Mouse (Mus musculus) splenic B cell, adult 2 months (primary cell): ENCODE data around the gene Fkbp7.

ENCODE experiments used
- DNase-seq: peaks from one replicate; pipeline ENCODE4 v3.0.0-alpha.2; 2011; ENCODE audit warnings: low read depth, low spot score
- H3K27me3 ChIP-seq: 2 replicates; pipeline ENCODE4 v1.6.1; 2012; ENCODE audit warnings: mild to moderate bottlenecking, low read length, moderate library complexity, mixed read lengths; ENCODE audit not compliant: control insufficient read depth, poor library complexity, insufficient read depth, severe bottlenecking
- H3K36me3 ChIP-seq: 2 replicates; pipeline ENCODE4 v1.6.1; 2012; ENCODE audit warnings: mild to moderate bottlenecking, low read length, moderate library complexity, mixed read lengths; ENCODE audit not compliant: control insufficient read depth, poor library complexity, insufficient read depth, severe bottlenecking

Gene Fkbp7

GRCm38 (mm10) chr2:76672966-76673392 lies at the start of gene Fkbp7:
TSS of gene Fkbp7 (minus strand) at chr2:76673116.
- DNase-seq, result peak; percentile 95
- Histone ChIP-seq H3K36me3 (no peaks in the 10 kb centered on the region), H3K27me3 (no peaks in the 10 kb centered on the region)

GRCm38 (mm10) chr2:76719650-76720049 lies 46.7 kb upstream of the Fkbp7 start:
- DNase-seq, result no peak
- no peaks in the 10 kb centered on the region for H3K27me3 ChIP-seq

GRCm38 (mm10) chr2:76714984-76715383 lies 42.1 kb upstream of the Fkbp7 start:
- no peaks in the 10 kb centered on the region for H3K36me3 ChIP-seq
- DNase-seq, result no peak

More at GRCm38 (mm10) chr2:76719650-76720049, 46.7 kb upstream of the Fkbp7 start:
- H3K36me3 ChIP-seq, result no peaks in the 10 kb centered on the region

GRCm38 (mm10) chr2:76708512-76708911 lies 35.6 kb upstream of the Fkbp7 start:
- Histone ChIP-seq H3K27me3 (no peaks in the 10 kb centered on the region), H3K36me3 (no peaks in the 10 kb centered on the region)
- DNase-seq, result no peak

More at GRCm38 (mm10) chr2:76714984-76715383, 42.1 kb upstream of the Fkbp7 start:
- no peaks in the 10 kb centered on the region for H3K27me3 ChIP-seq

- no peak for DNase-seq
- Histone ChIP-seq H3K27me3 (no peaks in the 10 kb centered on the region), H3K36me3 (no peaks in the 10 kb centered on the region)
Measured at GRCm38 (mm10) chr2:76705655-76706054, 32.7 kb upstream of the Fkbp7 start.

GRCm38 (mm10) chr2:76702751-76703150 lies 29.8 kb upstream of the Fkbp7 start:
- Histone ChIP-seq H3K36me3 (no peaks in the 10 kb centered on the region; the same call in 1 of the 2 replicates), H3K27me3 (no peaks in the 10 kb centered on the region)
- DNase-seq, result no peak

- no peaks in the 10 kb centered on the region; the same call in 1 of the 2 replicates for H3K36me3 ChIP-seq
- no peaks in the 10 kb centered on the region for H3K27me3 ChIP-seq
Measured at GRCm38 (mm10) chr2:76702188-76702587, 29.3 kb upstream of the Fkbp7 start.

GRCm38 (mm10) chr2:76695290-76695689 lies 22.4 kb upstream of the Fkbp7 start:
- Histone ChIP-seq H3K36me3 (peaks cover 13% of the 10 kb centered on the region), H3K27me3 (no peaks in the 10 kb centered on the region)
- no peak for DNase-seq

More at GRCm38 (mm10) chr2:76702188-76702587, 29.3 kb upstream of the Fkbp7 start:
- DNase-seq, result no peak

GRCm38 (mm10) chr2:76693765-76694164 lies 20.8 kb upstream of the Fkbp7 start:
- H3K27me3 ChIP-seq, result no peaks in the 10 kb centered on the region
- H3K36me3 ChIP-seq, result peaks cover 14% of the 10 kb centered on the region; the same call in 1 of the 2 replicates
- DNase-seq, result no peak

GRCm38 (mm10) chr2:76690436-76691204 lies 17.7 kb upstream of the Fkbp7 start:
- H3K27me3 ChIP-seq, result no peaks in the 10 kb centered on the region
- no peak for DNase-seq
- peaks cover 25% of the 10 kb centered on the region for H3K36me3 ChIP-seq

- DNase-seq, result no peak
- Histone ChIP-seq H3K36me3 (peaks cover 27% of the 10 kb centered on the region), H3K27me3 (no peaks in the 10 kb centered on the region)
Measured at GRCm38 (mm10) chr2:76688162-76688561, 15.2 kb upstream of the Fkbp7 start.

- peaks cover 27% of the 10 kb centered on the region for H3K36me3 ChIP-seq
- no peaks in the 10 kb centered on the region for H3K27me3 ChIP-seq
- no peak for DNase-seq
Measured at GRCm38 (mm10) chr2:76687608-76688007, 14.7 kb upstream of the Fkbp7 start.

GRCm38 (mm10) chr2:76686986-76687385 lies 14.1 kb upstream of the Fkbp7 start:
- no peak for DNase-seq
- peaks cover 32% of the 10 kb centered on the region for H3K36me3 ChIP-seq
- no peaks in the 10 kb centered on the region for H3K27me3 ChIP-seq

GRCm38 (mm10) chr2:76682301-76682700 lies 9.4 kb upstream of the Fkbp7 start:
- Histone ChIP-seq H3K27me3 (no peaks in the 10 kb centered on the region), H3K36me3 (peaks cover 27% of the 10 kb centered on the region)
- DNase-seq, result no peak

- no peak for DNase-seq
- Histone ChIP-seq H3K27me3 (no peaks in the 10 kb centered on the region), H3K36me3 (no peaks in the 10 kb centered on the region)
Measured at GRCm38 (mm10) chr2:76676401-76677226, 3.7 kb upstream of the Fkbp7 start.
